Mouse (Mus musculus) brain, embryonic 14.5 days (tissue): ENCODE results near the gene Gna13. TPM values are rescaled to one million over a fixed set of nuclear protein-coding genes. Genes with fewer than 3 reads are reported as not detected.

Experiments
- DNase-seq: peaks from one replicate; pipeline ENCODE4 v3.0.0-alpha.2; 2011; ENCODE audit warnings: low read depth
- CTCF ChIP-seq: fragments of 200-500 bp; IDR thresholded peaks from 2 replicates; pipeline ENCODE4 v1.5.1; 2012; ENCODE audit warnings: inconsistent platforms, mild to moderate bottlenecking, moderate library complexity, borderline replicate concordance; ENCODE audit not compliant: insufficient read depth, insufficient read length; ENCODE audit errors: extremely low read depth
- POLR2A ChIP-seq: fragments of 200-500 bp; IDR thresholded peaks from 2 replicates; pipeline ENCODE4 v1.6.1; 2012; ENCODE audit warnings: mild to moderate bottlenecking, inconsistent platforms, borderline replicate concordance; ENCODE audit not compliant: poor library complexity, insufficient read depth, insufficient read length, severe bottlenecking; ENCODE audit errors: extremely low read depth
- polyA plus RNA-seq: library from polyadenylated mRNA; depleted of rRNA; stranded (reverse); fragments of >200 nt; gene quantifications from 2 replicates; pipeline ENCODE4 v1.2.3, GENCODE M21; 2012

The Gna13 gene
- polyA plus RNA-seq, 1 experiment = 30.9 TPM

- no peak for TF ChIP-seq CTCF
- TF ChIP-seq POLR2A = no peak
- no peak for DNase-seq
These were observed 18.0 kb downstream of the Gna13 start for GRCm38 (mm10) chr11:109380662-109381061.

- DNase-seq = peak; percentile 22
- TF ChIP-seq CTCF (no peak), POLR2A (no peak)
These were observed 22.7 kb downstream of the Gna13 start for GRCm38 (mm10) chr11:109385296-109385695.

- TF ChIP-seq POLR2A (no peak), CTCF (no peak)
- no peak for DNase-seq
These were observed 26.4 kb downstream of the Gna13 start for GRCm38 (mm10) chr11:109389046-109389445.

- DNase-seq = no peak
- TF ChIP-seq POLR2A = no peak
- TF ChIP-seq CTCF = no peak
These were observed 28.6 kb downstream of the Gna13 start for GRCm38 (mm10) chr11:109391200-109391599.

GRCm38 (mm10) chr11:109391760-109392159, 29.1 kb downstream of the Gna13 start:
- TF ChIP-seq POLR2A = no peak
- TF ChIP-seq CTCF = no peak
- no peak for DNase-seq

GRCm38 (mm10) chr11:109392601-109393000, 30.0 kb downstream of the Gna13 start:
- no peak for DNase-seq
- TF ChIP-seq CTCF (no peak), POLR2A (no peak)

GRCm38 (mm10) chr11:109394758-109395157, 32.1 kb downstream of the Gna13 start:
- TF ChIP-seq CTCF (no peak), POLR2A (no peak)
- no peak for DNase-seq

GRCm38 (mm10) chr11:109395291-109395690, 32.7 kb downstream of the Gna13 start:
- TF ChIP-seq CTCF = no peak
- no peak for TF ChIP-seq POLR2A
- DNase-seq = no peak

- TF ChIP-seq CTCF = no peak
- TF ChIP-seq POLR2A = no peak
- no peak for DNase-seq
These were observed 43.8 kb downstream of the Gna13 start for GRCm38 (mm10) chr11:109406431-109406830.

GRCm38 (mm10) chr11:109410197-109410980, 47.8 kb downstream of the Gna13 start:
- DNase-seq = no peak
- no peak for TF ChIP-seq POLR2A
- TF ChIP-seq CTCF = no peak

GRCm38 (mm10) chr11:109413617-109414016, 51.0 kb downstream of the Gna13 start, which contains the start of gene 9930022D16Rik:
TSS of gene 9930022D16Rik (plus strand) at chr11:109413917.
- TF ChIP-seq POLR2A (no peak), CTCF (no peak)
- DNase-seq = no peak

GRCm38 (mm10) chr11:109414802-109415201, 52.2 kb downstream of the Gna13 start:
- DNase-seq = no peak
- no peak for TF ChIP-seq POLR2A
- no peak for TF ChIP-seq CTCF
